Mouse (Mus musculus) midbrain, embryonic 15.5 days (tissue): Measurements from ENCODE around the gene Ppp4r4. TPM values are rescaled to one million over a fixed set of nuclear protein-coding genes. Genes with fewer than 3 reads are reported as not detected.
"Not testable (repeated sequence)": the region's sequence is repeated elsewhere in the genome, so short reads cannot be mapped to it uniquely, and the experiment has no call there.

Experiments used
- ATAC-seq: fragments of 200-750 bp; cut with Nextera tagmentation; replicated peaks from 2 replicates; pipeline ENCODE4 v1.8.0; 2017; ENCODE audit warnings: moderate TSS enrichment
- H3K27ac ChIP-seq: fragments of 300-500 bp; sonication (generic); 2 replicates; pipeline ENCODE4 v1.5.1; 2015; ENCODE audit warnings: mild to moderate bottlenecking, inconsistent platforms
- H3K27me3 ChIP-seq: fragments of 300-500 bp; sonication (generic); replicated peaks from 2 replicates; pipeline ENCODE4 v1.6.1; 2015; ENCODE audit warnings: inconsistent platforms
- H3K36me3 ChIP-seq: fragments of 300-500 bp; sonication (generic); replicated peaks from 2 replicates; pipeline ENCODE4 v1.6.1; 2015; ENCODE audit warnings: inconsistent platforms
- H3K4me1 ChIP-seq: fragments of 300-500 bp; sonication (generic); 2 replicates; pipeline ENCODE4 v1.6.1; 2015; ENCODE audit warnings: inconsistent platforms
- H3K4me2 ChIP-seq: fragments of 300-500 bp; sonication (generic); 2 replicates; pipeline ENCODE4 v1.6.1; 2015; ENCODE audit warnings: inconsistent platforms, mild to moderate bottlenecking, moderate library complexity
- H3K4me3 ChIP-seq: fragments of 300-500 bp; sonication (generic); 2 replicates; pipeline ENCODE4 v1.5.1; 2015; ENCODE audit warnings: mild to moderate bottlenecking, inconsistent platforms
- H3K9ac ChIP-seq: fragments of 300-500 bp; sonication (generic); 2 replicates; pipeline ENCODE4 v1.6.1; 2015; ENCODE audit warnings: mild to moderate bottlenecking, inconsistent platforms
- H3K9me3 ChIP-seq: fragments of 300-500 bp; sonication (generic); 2 replicates; pipeline ENCODE4 v1.6.1; 2016; ENCODE audit warnings: inconsistent platforms
- WGBS: fragments of 180-500 bp; shearing (Covaris S2); methylation state at CpG from one replicate; pipeline ENCODE4 v1.1.7; 2015; ENCODE audit warnings: mixed read lengths; 5-methylcytosine and 5-hydroxymethylcytosine counted together
- polyA plus RNA-seq: library from polyadenylated mRNA; unstranded; fragments of >200 nt; fragmentation: Nextera tagmentation; extraction: Ambion mirVana; gene quantifications from 2 replicates; pipeline ENCODE4 v1.2.1, GENCODE M21; 2015

Ppp4r4 gene
- polyA plus RNA-seq, 1 experiment from 2014 or later = 2.7 TPM

DNA sequence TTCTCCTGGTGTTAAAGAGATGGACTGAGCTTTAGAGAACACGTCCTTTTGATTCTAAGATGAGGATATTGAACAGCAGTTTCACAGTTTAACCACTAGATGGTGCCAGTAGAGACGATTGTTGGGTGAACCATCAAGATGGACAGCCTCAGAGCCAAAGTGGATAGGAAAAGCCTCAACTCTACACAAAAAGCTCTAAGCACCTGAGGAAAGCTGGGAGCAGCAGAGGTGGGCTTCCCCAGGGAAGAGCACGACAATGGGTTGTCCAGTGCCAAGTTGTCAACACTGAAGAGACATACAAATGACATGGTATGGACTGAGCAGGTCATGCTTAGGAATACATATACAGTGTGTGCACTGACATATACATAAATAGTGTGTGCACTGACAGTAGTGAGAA, 12.1 kb downstream of the Ppp4r4 start:
- ATAC-seq = peak; percentile 58; the same call in 1 of the 2 replicates

DNA sequence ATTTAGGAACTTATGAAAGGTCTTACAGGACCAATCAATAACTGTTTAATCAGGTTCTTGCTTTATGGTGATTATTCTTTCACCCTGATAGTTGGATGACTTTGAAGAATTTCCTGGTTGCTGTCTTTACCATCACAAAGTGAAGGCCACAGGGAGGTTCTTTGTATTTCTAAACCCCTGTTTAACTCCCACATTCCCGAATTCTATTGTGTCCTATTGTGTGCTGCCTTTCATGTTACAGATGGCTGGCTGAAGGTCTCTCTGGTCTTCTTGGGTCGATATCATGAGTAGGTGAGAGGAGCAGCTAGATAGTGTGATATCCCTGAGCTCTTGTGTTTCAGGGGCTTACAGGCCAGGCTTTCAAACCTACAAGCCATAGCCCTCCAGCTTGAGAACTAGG, 15.4 kb downstream of the Ppp4r4 start:
- Histone ChIP-seq H3K4me2 (no peak overlapping the region), H3K4me3 (no peak overlapping the region), H3K4me1 (no peaks in the 10 kb centered on the region), H3K9me3 (no peaks in the 10 kb centered on the region), H3K9ac (no peak overlapping the region), H3K27me3 (no peaks in the 10 kb centered on the region), H3K36me3 (no peaks in the 10 kb centered on the region), H3K27ac (no peak overlapping the region)
- WGBS = 17% methylated on average over 2 of the region's 2 CpGs
- ATAC-seq = no peak

More for the DNA sequence above, 12.1 kb downstream of the Ppp4r4 start:
- Histone ChIP-seq H3K4me3 (no peak overlapping the region), H3K9me3 (no peaks in the 10 kb centered on the region), H3K36me3 (no peaks in the 10 kb centered on the region), H3K27ac (no peak overlapping the region), H3K9ac (no peak overlapping the region), H3K27me3 (no peaks in the 10 kb centered on the region), H3K4me2 (no peak overlapping the region), H3K4me1 (no peaks in the 10 kb centered on the region)
- WGBS = 4% methylated on average over 3 of the region's 3 CpGs

DNA sequence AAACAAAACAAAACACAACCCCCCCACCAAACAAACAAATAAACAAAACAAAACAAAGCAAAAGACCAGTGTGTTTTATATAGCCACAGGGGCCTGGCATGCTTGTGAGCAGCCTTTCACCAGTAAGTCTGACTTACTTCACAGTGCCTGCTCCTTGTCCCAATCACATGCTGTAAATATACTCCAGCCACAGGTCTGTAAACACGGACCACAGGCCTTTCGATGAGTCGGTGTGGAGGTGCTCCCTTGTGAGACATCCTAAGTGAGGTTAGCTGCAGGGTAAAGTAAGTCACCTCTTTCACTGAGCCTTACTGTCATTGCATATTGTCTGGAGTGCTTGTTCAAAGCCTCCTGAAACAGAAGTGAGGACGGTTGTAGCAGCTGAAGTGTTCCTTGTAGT, 16.4 kb downstream of the Ppp4r4 start:
- H3K4me1 ChIP-seq = no peaks in the 10 kb centered on the region
- H3K27ac ChIP-seq = no peak overlapping the region
- ATAC-seq = no peak
- H3K4me3 ChIP-seq = no peak overlapping the region
- H3K4me2 ChIP-seq = no peak overlapping the region
- H3K9ac ChIP-seq = no peak overlapping the region
- WGBS = 81% methylated on average over 4 of the region's 4 CpGs
- H3K27me3 ChIP-seq = no peaks in the 10 kb centered on the region
- H3K36me3 ChIP-seq = no peaks in the 10 kb centered on the region
- H3K9me3 ChIP-seq = no peaks in the 10 kb centered on the region

DNA sequence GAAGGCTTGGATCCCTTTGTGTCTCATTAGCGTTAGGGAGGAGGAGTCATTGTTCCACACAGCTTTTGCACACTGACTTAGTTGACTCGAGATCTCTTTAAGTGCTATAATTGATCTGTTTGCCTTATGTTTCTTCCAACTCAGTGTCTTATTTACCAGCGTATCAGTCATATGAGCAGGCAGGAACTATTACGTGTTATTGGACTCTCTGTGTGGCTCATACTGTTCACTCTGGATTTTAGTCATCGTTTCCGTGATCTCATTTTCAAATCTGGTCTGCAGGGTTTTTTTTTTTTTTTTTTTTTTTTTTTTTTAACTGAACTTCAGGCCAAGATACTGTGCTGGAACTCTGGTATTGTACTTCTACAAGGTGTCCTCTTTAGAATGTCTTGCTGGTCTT, 18.0 kb downstream of the Ppp4r4 start:
- H3K36me3 ChIP-seq = no peaks in the 10 kb centered on the region
- H3K4me1 ChIP-seq = no peaks in the 10 kb centered on the region
- WGBS = 73% methylated on average over 6 of the region's 6 CpGs
- H3K4me3 ChIP-seq = no peak overlapping the region
- no peak overlapping the region for H3K27ac ChIP-seq
- H3K9ac ChIP-seq = no peak overlapping the region
- no peak for ATAC-seq
- H3K4me2 ChIP-seq = no peak overlapping the region
- H3K9me3 ChIP-seq = no peaks in the 10 kb centered on the region
- no peaks in the 10 kb centered on the region for H3K27me3 ChIP-seq

DNA sequence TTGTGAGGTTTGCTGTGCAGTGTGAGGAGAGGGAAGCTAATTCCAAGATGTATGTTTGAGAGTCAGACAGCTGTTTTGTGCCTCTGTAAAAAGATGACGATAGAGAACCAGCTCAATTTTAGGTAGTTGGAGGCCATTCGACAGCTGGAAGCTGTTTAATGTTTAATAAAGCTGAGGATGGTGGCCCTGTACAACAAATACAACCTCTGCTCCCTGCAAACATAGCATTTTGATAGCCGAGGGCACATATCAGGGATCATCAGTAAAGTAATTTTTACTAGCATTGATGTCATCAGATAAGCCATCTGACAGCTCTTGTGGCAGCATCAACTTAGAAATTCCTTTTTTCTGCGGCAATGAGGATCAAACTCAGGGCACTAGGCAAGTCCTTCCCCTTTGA, 19.3 kb downstream of the Ppp4r4 start:
- ATAC-seq = no peak
- Histone ChIP-seq H3K9me3 (no peaks in the 10 kb centered on the region), H3K9ac (no peak overlapping the region), H3K27ac (no peak overlapping the region), H3K4me1 (no peaks in the 10 kb centered on the region), H3K4me3 (no peak overlapping the region), H3K36me3 (no peaks in the 10 kb centered on the region), H3K4me2 (no peak overlapping the region), H3K27me3 (no peaks in the 10 kb centered on the region)
- 73% methylated on average over 4 of the region's 4 CpGs for WGBS

DNA sequence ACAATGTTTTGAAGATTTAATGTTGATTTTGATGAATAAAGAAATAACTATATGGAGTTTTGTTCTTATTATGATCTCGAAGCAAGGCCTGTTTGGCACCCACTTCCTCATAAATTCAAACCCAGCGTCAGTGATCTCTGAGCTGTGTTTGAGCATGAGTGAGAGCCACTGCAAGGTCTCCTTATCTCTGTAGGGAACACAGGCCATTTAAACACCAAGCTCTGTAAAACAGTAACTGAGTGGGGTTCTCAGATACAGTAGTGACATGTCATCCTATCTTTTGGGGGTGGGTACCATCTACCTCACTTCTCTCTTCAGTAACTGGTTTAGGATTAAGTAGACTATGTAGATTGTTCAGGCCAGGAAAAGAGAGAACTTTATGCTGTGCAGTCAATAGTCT, 20.4 kb downstream of the Ppp4r4 start:
- Histone ChIP-seq H3K36me3 (no peaks in the 10 kb centered on the region), H3K4me3 (no peak overlapping the region), H3K9ac (no peak overlapping the region), H3K9me3 (no peaks in the 10 kb centered on the region), H3K27ac (no peak overlapping the region), H3K4me2 (no peak overlapping the region), H3K27me3 (no peaks in the 10 kb centered on the region), H3K4me1 (no peaks in the 10 kb centered on the region)
- 91% methylated on average over 2 of the region's 2 CpGs for WGBS
- no peak for ATAC-seq

DNA sequence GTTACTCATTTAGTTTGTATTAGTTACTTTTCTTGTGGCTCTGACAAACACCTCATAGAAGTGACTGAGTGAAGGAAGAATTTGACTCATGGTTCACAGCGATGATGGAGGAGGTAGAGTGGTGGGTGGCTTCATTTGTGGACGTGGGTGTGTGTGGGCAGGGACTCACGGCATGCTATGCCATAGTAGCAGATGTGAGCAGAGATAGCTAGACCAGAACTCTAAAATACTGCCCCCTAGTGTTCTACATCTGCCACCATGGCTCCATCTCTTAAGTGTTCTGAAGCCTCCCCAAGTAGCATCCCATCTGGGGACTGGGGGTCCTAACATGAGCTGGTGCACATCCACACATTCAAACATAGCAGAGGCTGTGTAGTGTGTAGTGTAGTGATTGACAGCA, 21.4 kb downstream of the Ppp4r4 start:
- Histone ChIP-seq H3K27ac (no peak overlapping the region), H3K4me2 (no peak overlapping the region), H3K4me1 (no peaks in the 10 kb centered on the region), H3K9me3 (no peaks in the 10 kb centered on the region), H3K36me3 (no peaks in the 10 kb centered on the region), H3K27me3 (no peaks in the 10 kb centered on the region), H3K9ac (no peak overlapping the region), H3K4me3 (no peak overlapping the region)
- no peak for ATAC-seq
- WGBS = 71% methylated on average over 3 of the region's 3 CpGs

DNA sequence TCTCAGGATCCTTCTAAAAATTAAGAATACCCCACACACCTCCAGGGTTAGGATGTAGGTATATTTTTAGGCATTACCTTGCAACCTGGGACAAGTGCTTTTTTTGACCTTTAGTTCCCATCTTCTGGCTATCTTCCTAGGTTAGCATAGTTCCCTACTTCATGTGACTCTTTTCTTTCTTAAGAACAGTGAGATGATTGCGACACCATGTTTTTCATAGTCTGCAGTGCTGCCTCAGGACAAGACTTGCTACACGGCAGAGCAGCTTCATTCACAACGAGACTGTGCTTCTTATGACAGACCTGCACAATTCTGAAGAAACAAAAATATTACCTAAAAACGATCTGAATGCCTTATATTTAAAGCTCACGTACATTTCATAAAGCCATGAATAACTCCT, 24.8 kb downstream of the Ppp4r4 start:
- Histone ChIP-seq H3K4me3 (no peak overlapping the region), H3K27ac (no peak overlapping the region), H3K9ac (no peak overlapping the region), H3K4me1 (no peaks in the 10 kb centered on the region), H3K9me3 (no peaks in the 10 kb centered on the region), H3K36me3 (no peaks in the 10 kb centered on the region), H3K4me2 (no peak overlapping the region), H3K27me3 (no peaks in the 10 kb centered on the region)
- no peak for ATAC-seq
- WGBS = 84% methylated on average over 5 of the region's 5 CpGs

DNA sequence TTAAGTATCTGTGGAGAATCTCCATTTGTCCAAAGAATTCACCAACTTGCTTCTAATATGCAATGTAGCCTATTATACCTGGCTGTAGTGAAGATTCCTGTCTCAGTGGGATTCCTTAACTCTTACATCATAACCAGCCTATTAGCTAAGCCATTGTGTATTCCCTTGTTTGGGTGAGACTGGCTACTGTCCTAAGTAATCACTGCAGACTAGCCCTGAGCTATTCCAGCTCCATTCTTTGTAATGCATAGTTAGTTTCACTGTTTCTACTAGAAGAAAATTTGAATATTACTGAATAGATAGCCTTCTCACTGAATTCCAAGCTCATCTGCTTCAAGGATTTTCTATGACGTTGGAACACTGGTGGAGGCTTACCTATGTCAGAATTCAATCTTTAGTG, 32.6 kb downstream of the Ppp4r4 start:
- 58% methylated on average over 1 of the region's 1 CpGs for WGBS
- no peak overlapping the region for H3K9ac ChIP-seq
- H3K9me3 ChIP-seq = no peaks in the 10 kb centered on the region
- no peaks in the 10 kb centered on the region for H3K4me1 ChIP-seq
- no peak overlapping the region for H3K4me3 ChIP-seq
- ATAC-seq = no peak
- H3K27me3 ChIP-seq = no peaks in the 10 kb centered on the region
- H3K4me2 ChIP-seq = no peak overlapping the region
- no peaks in the 10 kb centered on the region for H3K36me3 ChIP-seq
- H3K27ac ChIP-seq = no peak overlapping the region

DNA sequence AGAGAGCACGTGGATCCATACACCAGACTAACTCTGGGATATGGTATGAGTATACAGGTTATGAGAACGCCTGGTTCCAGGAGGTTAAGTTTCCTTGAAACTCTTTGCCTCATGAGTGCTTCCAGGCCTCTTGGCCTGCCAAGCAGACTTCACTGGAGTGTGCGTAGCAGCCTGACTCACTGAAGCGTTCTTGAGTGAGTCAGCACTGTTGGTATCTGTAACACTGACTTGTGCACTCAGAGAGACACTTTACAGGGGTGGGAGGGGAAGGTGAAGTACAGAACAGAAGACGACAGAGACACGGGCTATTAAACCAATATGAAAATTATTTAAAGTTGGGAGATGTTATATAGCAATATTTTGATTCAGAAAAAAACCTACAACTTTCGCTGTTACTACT, 33.1 kb downstream of the Ppp4r4 start:
- H3K27me3 ChIP-seq = no peaks in the 10 kb centered on the region
- no peaks in the 10 kb centered on the region for H3K36me3 ChIP-seq
- no peak overlapping the region for H3K4me2 ChIP-seq
- 85% methylated on average over 7 of the region's 7 CpGs for WGBS
- H3K4me1 ChIP-seq = no peaks in the 10 kb centered on the region
- ATAC-seq = no peak
- H3K9ac ChIP-seq = no peak overlapping the region
- H3K9me3 ChIP-seq = no peaks in the 10 kb centered on the region
- H3K4me3 ChIP-seq = no peak overlapping the region
- H3K27ac ChIP-seq = no peak overlapping the region

DNA sequence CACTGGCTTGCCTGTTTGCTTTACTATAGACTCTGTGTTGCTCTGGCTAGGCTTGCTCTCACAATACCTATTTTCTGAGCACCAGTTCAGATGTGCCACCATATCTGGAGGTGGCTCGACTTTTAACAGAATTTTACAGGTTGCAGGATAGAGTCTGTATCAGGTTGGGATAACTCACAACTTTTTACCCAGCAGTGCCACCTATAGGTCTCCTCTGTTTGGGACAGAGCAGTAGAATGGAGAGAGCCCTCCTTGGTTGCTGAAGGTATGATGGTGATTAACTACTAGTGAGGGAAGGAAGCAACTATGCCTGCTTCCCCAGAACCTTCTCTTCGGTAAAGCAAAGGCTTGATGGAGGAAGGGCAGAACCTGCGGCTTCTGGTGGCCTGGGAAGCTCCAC, 35.0 kb downstream of the Ppp4r4 start:
- no peaks in the 10 kb centered on the region for H3K4me1 ChIP-seq
- H3K36me3 ChIP-seq = no peaks in the 10 kb centered on the region
- H3K27me3 ChIP-seq = no peaks in the 10 kb centered on the region
- WGBS = 68% methylated on average over 3 of the region's 3 CpGs
- H3K9me3 ChIP-seq = no peaks in the 10 kb centered on the region
- no peak overlapping the region for H3K9ac ChIP-seq
- ATAC-seq = no peak
- no peak overlapping the region for H3K4me3 ChIP-seq
- H3K27ac ChIP-seq = no peak overlapping the region
- no peak overlapping the region for H3K4me2 ChIP-seq

DNA sequence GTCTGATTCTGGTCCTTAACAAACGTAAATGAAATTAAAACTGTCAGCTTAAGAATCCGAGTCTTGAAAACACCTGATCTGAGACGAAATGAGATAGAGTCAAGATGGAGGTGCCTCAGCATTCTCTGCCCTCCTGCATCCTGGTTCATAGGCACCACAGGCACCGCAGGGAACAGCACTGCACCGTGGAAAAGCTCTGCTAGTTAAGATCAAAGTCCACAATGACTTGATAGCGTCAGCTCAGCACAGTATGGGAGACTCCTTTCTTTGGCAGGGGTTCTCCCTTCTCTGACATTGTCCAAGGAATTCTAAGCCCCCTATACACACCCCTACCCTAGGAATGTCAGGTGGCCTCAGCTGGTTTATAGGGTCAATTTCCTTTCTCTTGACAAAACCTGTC, 37.6 kb downstream of the Ppp4r4 start:
- Histone ChIP-seq H3K27ac (no peak overlapping the region), H3K4me2 (no peak overlapping the region), H3K9ac (no peak overlapping the region), H3K4me3 (no peak overlapping the region), H3K9me3 (no peaks in the 10 kb centered on the region), H3K27me3 (no peaks in the 10 kb centered on the region), H3K4me1 (no peaks in the 10 kb centered on the region), H3K36me3 (no peaks in the 10 kb centered on the region)
- WGBS = 65% methylated on average over 6 of the region's 6 CpGs
- ATAC-seq = no peak

DNA sequence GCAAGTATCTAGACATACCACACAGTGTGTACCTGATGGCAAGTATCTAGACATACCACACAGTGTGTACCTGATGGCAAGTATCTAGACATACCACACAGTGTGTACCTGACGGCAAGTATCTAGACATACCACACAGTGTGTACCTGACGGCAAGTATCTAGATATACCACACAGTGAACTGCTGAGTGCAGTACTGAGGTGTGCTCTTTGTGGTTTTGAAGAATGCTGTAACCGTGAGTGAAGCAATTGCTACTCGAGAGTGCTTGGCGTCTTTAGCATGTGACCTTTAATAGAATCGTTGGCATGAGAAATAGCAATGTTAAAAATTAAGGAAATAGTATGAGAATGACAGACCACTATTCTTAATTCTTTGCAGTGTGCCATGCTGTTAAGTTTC, 46.1 kb downstream of the Ppp4r4 start:
- not testable (repeated sequence) for ATAC-seq, H3K9ac ChIP-seq, H3K4me1 ChIP-seq, H3K27me3 ChIP-seq, H3K27ac ChIP-seq, H3K36me3 ChIP-seq, H3K9me3 ChIP-seq, H3K4me3 ChIP-seq, H3K4me2 ChIP-seq
- WGBS = 95% methylated on average over 6 of the region's 6 CpGs

DNA sequence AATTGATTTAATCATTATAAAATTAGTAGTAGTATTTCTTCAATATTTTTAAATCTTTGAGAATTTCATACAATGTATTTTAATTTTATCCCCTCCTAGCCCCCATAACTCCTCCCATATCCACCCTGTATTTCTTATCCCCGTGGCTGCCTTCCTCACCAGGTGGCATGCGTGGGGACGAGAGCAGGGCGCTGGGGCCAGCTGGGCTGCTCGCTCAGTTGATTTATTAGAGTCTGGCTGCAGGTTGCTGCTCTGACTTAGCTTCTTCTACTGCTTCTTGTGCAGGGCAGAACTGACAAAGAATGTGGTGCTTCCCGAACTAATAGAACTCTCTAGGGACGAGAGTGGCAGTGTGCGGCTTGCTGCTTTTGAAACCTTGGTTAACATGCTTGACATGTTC, 51.7 kb downstream of the Ppp4r4 start:
- no peak for ATAC-seq
- Histone ChIP-seq H3K9me3 (no peaks in the 10 kb centered on the region), H3K27ac (no peak overlapping the region), H3K4me1 (no peaks in the 10 kb centered on the region), H3K4me2 (no peak overlapping the region), H3K9ac (no peak overlapping the region), H3K27me3 (no peaks in the 10 kb centered on the region), H3K4me3 (no peak overlapping the region), H3K36me3 (no peaks in the 10 kb centered on the region)
- WGBS = 80% methylated on average over 8 of the region's 8 CpGs
